Mouse (Mus musculus) midbrain, embryonic 10.5 days (tissue): ENCODE measurements around the gene Usp3. TPM values are rescaled to one million over a fixed set of nuclear protein-coding genes. Genes with fewer than 3 reads are reported as not detected.

ENCODE experiments used
- DNase-seq: peaks from one replicate; pipeline ENCODE4 v3.0.0-alpha.2; 2017; ENCODE audit warnings: low spot score
- H3K27ac ChIP-seq: fragments of 300-500 bp; sonication (generic); replicated peaks from 2 replicates; pipeline ENCODE4 v1.5.1; 2016; ENCODE audit warnings: mild to moderate bottlenecking
- H3K27me3 ChIP-seq: fragments of 300-500 bp; sonication (generic); 2 replicates; pipeline ENCODE4 v1.6.1; 2016; ENCODE audit warnings: low read depth, mild to moderate bottlenecking; ENCODE audit not compliant: poor library complexity, severe bottlenecking
- H3K36me3 ChIP-seq: fragments of 300-500 bp; sonication (generic); 2 replicates; pipeline ENCODE4 v1.6.1; 2016; ENCODE audit warnings: mild to moderate bottlenecking, moderate library complexity
- H3K4me1 ChIP-seq: fragments of 300-500 bp; sonication (generic); 2 replicates; pipeline ENCODE4 v1.6.1; 2016
- H3K4me3 ChIP-seq: fragments of 300-500 bp; sonication (generic); 2 replicates; pipeline ENCODE4 v1.5.1; 2016; ENCODE audit warnings: mild to moderate bottlenecking, moderate library complexity
- H3K9me3 ChIP-seq: fragments of 300-500 bp; sonication (generic); replicated peaks from 2 replicates; pipeline ENCODE4 v1.6.1; 2016; ENCODE audit warnings: mild to moderate bottlenecking
- WGBS: fragments of 180-500 bp; shearing (Covaris S2); methylation state at CpG from one replicate; pipeline ENCODE4 v1.1.7; 2016; 5-methylcytosine and 5-hydroxymethylcytosine counted together
- polyA plus RNA-seq: library from polyadenylated mRNA; unstranded; fragments of >200 nt; fragmentation: Nextera tagmentation; extraction: Ambion mirVana; gene quantifications from 2 replicates; pipeline ENCODE4 v1.2.1, GENCODE M21; 2016

The Usp3 gene
- polyA plus RNA-seq, 1 experiment from 2014 or later = 88.1 TPM

DNA sequence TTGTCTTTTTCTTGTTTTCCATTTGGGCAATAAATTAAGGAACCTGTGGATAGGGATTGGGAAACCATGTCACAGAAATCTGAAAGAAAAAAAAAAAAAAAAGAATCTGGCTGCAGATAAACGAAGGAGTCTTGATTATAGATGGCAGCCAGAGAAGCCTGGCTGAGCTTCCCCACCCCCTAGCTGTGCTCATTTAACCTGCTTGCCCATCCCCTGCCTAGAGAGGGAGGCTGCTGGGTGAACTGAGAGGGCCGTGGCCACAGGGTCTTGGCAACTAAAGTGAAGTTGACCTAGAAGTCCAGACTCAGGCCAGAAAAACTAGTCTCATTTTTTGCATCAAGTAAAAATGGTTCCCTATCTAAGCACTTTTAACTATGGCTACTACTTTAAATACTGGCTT, 82.0 kb downstream of the Usp3 start:
- WGBS = 5% methylated on average over 2 of the region's 2 CpGs
- H3K27ac ChIP-seq = peak overlapping the region; percentile 94
- H3K4me3 ChIP-seq = peak overlapping the region; percentile 77
- H3K27me3 ChIP-seq = no peaks in the 10 kb centered on the region
- H3K4me1 ChIP-seq = peaks cover 65% of the 10 kb centered on the region
- no peaks in the 10 kb centered on the region for H3K9me3 ChIP-seq
- DNase-seq = peak; percentile 29
- H3K36me3 ChIP-seq = peaks cover 66% of the 10 kb centered on the region

DNA sequence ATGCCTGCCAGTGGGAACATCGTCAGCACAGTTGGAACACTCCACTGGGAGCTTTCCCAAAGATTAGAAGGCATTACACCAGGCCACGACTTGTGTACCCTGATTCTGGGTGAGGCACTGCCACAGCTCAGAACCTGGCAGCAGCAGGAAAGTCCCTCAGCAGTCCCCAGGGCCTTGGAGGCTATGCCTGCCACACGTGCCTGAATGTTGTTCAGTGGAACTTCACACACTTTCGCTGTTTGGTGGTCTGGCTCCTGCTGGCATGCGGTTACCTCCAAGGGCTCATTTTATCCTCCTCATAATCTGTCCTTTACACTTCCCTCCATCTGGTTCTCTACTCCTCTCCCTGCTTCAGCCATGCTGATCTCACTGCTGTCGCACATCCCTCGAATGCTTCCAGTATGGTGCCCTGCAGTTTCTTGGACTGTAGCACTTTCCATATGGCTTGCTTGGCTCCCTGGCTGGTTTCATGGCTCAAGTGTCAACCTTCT, 82.5 kb downstream of the Usp3 start:
- Histone ChIP-seq H3K27me3 (no peaks in the 10 kb centered on the region), H3K4me3 (peak overlapping the region; percentile 77; the same call in 1 of the 2 replicates), H3K27ac (peak overlapping the region; percentile 94), H3K9me3 (no peaks in the 10 kb centered on the region), H3K36me3 (peaks cover 67% of the 10 kb centered on the region), H3K4me1 (peaks cover 70% of the 10 kb centered on the region)
- no peak for DNase-seq
- WGBS = 76% methylated on average over 7 of the region's 7 CpGs

DNA sequence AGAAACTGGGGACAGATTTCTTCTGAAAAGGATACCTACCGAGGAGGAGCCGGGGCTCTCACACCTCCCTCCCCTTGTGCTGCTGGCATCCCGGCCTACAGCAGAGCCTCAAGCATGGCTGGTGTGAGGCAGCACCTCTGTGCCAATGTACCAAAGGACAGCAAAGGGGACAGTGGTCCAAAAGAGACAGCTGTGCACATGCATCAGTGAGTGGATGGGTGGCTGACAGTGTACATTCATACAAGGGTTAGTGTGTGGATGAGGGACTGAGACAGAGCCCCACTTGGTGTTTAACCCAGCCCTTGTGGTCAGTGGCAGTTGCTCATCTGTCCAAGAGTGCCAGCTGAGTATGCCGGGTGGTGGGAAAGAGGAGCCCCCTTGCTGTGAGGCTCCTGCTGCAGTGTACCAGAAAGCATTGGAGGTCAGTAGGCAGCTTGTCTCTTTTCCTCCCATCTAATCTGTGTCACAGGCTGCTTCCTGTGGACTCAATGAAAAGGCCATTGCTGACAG, 84.0 kb downstream of the Usp3 start:
- Histone ChIP-seq H3K4me3 (no peak overlapping the region), H3K27me3 (no peaks in the 10 kb centered on the region), H3K4me1 (peaks cover 85% of the 10 kb centered on the region), H3K9me3 (no peaks in the 10 kb centered on the region), H3K36me3 (peaks cover 67% of the 10 kb centered on the region), H3K27ac (peak overlapping the region; percentile 2; the same call in 1 of the 2 replicates)
- DNase-seq = no peak
- 82% methylated on average over 4 of the region's 4 CpGs for WGBS

DNA sequence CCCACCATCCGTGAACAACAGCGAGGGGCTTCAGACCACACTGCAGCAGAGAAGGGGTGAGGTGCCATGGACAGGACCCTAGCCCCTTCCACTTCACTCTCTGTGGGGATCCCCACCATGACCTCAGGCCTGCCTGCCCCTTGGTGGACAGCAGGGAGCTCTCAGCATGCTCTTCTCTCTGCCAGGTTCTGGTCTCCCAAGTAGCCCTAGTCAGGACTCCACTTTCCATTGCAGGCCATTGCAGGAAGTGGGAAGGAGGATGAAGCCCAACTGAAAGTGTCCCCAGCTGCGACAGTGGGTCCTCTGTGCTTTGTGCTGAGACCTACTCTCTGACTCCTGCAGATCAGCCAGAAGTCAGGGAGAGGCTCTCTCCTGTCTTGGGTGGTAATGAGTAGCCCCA, 85.3 kb downstream of the Usp3 start:
- WGBS = 84% methylated on average over 3 of the region's 3 CpGs
- no peaks in the 10 kb centered on the region for H3K9me3 ChIP-seq
- H3K4me1 ChIP-seq = peaks cover 88% of the 10 kb centered on the region
- H3K27me3 ChIP-seq = no peaks in the 10 kb centered on the region
- H3K27ac ChIP-seq = peak overlapping the region; percentile 33; the same call in 1 of the 2 replicates
- no peak for DNase-seq
- H3K4me3 ChIP-seq = no peak overlapping the region
- peaks cover 65% of the 10 kb centered on the region for H3K36me3 ChIP-seq

DNA sequence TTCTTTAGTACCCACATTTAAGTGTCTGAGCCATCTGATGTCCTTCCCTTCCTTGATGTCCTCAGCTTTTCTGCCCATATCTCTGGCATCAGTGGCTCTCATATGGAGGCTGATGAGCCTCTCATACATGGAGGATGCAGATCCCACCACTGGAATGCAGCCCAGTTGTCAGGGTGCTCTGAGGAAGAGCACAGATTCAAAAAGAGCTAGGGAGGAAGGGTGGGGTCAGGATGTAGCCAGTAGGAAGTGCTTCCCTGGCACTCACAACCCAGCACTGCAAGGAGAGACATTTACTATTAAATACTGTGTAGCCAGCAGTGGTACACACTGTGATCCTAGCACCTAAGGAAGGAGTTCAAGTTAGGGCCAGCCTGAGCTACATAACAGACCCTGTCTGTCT, 86.5 kb downstream of the Usp3 start:
- Histone ChIP-seq H3K9me3 (no peaks in the 10 kb centered on the region), H3K4me3 (peak overlapping the region; percentile 3; the same call in 1 of the 2 replicates), H3K27me3 (no peaks in the 10 kb centered on the region), H3K27ac (peak overlapping the region; percentile 72), H3K36me3 (peaks cover 76% of the 10 kb centered on the region), H3K4me1 (peaks cover 79% of the 10 kb centered on the region)
- no peak for DNase-seq

DNA sequence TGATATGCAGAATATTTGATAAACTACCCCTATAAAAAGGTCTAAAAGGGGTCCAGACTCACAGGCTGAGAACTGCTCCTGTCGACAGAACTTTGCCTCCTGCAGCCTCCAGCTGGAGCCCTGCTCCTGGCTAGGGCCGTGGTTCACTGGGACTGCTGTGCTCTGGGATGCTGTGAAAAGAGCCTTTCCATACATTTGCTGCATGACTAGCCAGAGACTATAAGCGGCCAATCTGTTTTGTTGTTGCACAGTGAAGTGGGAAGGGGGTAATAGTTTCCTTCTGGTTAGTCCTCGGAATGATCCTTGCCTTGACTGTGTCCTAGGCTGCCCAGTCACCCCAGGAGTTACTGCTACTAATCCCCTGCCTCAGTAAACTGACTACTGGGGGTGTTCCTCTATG, 86.9 kb downstream of the Usp3 start:
- H3K36me3 ChIP-seq = peaks cover 81% of the 10 kb centered on the region
- peak; percentile 64 for DNase-seq
- no peaks in the 10 kb centered on the region for H3K9me3 ChIP-seq
- 26% methylated on average over 4 of the region's 4 CpGs for WGBS
- no peaks in the 10 kb centered on the region for H3K27me3 ChIP-seq
- peak overlapping the region; percentile 72 for H3K27ac ChIP-seq
- H3K4me1 ChIP-seq = peaks cover 74% of the 10 kb centered on the region
- peak overlapping the region; percentile 3; the same call in 1 of the 2 replicates for H3K4me3 ChIP-seq

DNA sequence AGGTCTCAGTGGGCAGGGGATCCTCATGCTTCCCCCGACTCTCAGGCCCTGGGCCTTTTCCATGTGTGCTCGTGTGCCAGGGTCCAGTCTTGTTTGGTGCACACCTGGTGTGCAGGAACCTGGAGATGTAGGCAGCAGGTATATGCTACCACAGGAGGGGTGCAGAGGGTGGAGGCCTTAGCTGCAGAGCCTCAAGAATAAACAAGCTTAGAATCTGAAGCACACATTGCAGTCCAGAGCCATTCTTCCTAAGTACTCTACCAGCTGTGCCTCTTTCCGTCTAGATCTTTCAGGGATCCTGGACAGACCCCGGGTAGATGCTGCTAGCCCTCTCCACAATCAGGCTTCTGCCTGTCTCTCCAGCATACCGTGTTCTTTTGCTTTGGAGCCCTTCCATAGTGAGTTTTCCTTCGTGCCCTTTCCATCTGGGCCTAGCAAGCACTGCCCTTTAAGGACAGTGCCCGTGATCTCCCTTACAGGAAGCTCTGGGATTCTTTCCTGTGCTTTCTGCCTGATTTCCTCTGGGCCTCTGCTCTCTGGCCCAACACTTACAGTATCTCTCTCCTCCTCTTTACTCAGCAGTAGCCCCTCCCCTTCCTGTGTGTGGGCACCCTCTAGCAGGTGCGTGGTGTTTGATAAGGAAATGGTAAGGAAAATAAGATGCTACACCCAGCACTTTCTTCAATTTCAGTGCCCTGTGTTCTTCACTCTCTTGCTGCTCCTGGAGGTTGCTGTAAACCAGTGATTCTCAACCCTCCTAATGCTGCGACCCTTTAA, 87.6 kb downstream of the Usp3 start:
- no peak overlapping the region for H3K4me3 ChIP-seq
- no peak for DNase-seq
- H3K27me3 ChIP-seq = no peaks in the 10 kb centered on the region
- H3K27ac ChIP-seq = peak overlapping the region; percentile 72
- WGBS = 73% methylated on average over 9 of the region's 9 CpGs
- H3K4me1 ChIP-seq = peaks cover 68% of the 10 kb centered on the region
- H3K9me3 ChIP-seq = no peaks in the 10 kb centered on the region
- H3K36me3 ChIP-seq = peaks cover 87% of the 10 kb centered on the region

DNA sequence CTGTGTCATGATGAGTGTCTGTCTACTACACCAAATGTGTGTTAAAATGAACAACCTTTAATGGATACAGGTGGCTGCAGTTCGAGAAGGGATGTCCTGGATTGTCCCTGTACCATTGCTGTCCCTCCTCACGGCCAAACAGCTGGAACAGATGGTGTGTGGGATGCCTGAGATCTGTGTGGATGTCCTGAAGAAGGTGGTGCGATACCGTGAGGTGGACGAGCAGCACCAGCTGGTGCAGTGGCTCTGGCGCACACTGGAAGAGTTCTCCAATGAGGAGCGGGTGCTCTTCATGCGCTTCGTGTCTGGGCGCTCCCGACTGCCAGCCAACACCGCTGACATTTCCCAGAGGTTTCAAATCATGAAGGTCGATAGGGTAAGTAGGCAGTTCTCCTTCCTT, 88.4 kb downstream of the Usp3 start:
- Histone ChIP-seq H3K27ac (peak overlapping the region; percentile 72), H3K9me3 (no peaks in the 10 kb centered on the region), H3K4me3 (no peak overlapping the region), H3K36me3 (peaks cover 92% of the 10 kb centered on the region), H3K27me3 (no peaks in the 10 kb centered on the region), H3K4me1 (peaks cover 60% of the 10 kb centered on the region)
- WGBS = 91% methylated on average over 13 of the region's 13 CpGs
- no peak for DNase-seq

DNA sequence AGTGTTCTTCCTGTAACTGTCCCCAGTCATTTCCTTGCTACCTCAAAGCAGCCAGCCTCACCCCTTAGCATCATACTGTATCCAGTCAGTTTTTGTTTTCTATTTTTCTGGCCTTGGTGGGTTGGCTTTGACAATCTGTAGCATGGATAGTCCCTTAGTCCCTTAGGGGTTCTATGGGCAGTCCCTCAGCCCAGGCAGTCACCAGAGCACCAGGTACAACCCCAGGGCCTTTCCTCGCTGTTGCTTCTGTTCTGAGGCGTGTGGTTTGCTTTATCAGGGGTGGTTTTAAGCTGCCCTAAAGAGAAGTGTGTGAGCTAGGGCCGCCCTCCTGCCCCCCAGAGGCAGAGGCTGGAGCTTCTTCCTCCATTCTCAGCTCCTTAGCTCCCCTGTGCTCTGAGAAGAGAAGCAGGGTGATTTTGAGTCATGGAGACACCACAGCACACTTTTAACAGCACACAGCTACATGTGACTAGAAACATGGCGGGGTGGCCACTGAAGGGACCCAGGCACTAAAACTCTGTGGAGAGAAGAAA, 89.0 kb downstream of the Usp3 start:
- no peaks in the 10 kb centered on the region for H3K27me3 ChIP-seq
- peaks cover 90% of the 10 kb centered on the region for H3K36me3 ChIP-seq
- H3K27ac ChIP-seq = peak overlapping the region; percentile 72
- no peaks in the 10 kb centered on the region for H3K9me3 ChIP-seq
- no peak overlapping the region for H3K4me3 ChIP-seq
- WGBS = 82% methylated on average over 4 of the region's 4 CpGs
- DNase-seq = no peak
- peaks cover 55% of the 10 kb centered on the region for H3K4me1 ChIP-seq

DNA sequence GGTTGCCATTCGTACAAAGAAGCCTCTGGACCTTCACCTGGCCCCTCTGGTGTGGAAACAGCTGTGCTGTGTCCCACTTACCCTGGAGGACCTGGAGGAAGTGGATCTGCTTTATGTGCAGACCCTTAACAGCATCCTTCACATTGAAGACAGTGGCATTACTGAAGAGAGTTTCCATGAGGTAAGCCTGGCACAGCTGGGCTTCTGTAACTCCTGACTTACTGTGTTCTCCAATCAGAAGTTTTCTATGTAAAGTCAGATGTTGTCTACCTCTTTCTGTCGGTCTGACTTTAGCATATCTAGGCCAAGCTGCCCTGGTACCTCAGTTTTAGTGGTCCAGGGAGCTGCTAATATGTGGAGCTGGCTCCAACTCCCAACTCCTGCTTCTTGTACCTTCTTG, 91.7 kb downstream of the Usp3 start:
- Histone ChIP-seq H3K27ac (no peak overlapping the region), H3K27me3 (no peaks in the 10 kb centered on the region), H3K9me3 (no peaks in the 10 kb centered on the region), H3K4me3 (no peak overlapping the region), H3K4me1 (peaks cover 37% of the 10 kb centered on the region), H3K36me3 (peaks cover 90% of the 10 kb centered on the region)
- DNase-seq = no peak
- 95% methylated on average over 2 of the region's 2 CpGs for WGBS

DNA sequence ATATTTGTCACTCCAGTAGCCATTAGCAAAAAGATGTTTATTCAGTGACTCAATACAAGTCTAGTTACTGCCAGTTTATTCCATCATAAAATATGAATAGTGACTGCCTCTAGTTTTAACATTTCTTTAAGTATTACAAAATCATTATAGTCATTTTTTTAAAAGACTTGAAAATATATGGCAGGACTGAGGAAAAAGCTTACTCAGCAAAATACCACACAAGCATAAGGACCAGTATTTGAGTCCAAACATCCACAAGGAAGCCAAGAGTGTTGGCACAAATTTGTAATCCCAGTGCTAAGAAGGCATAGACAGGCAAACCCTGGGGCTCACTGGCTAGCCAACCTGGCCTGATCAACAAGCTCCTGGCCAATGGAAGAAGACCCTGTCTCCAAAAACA, 99.0 kb downstream of the Usp3 start:
- Histone ChIP-seq H3K36me3 (peaks cover 99% of the 10 kb centered on the region), H3K9me3 (no peaks in the 10 kb centered on the region), H3K27ac (no peak overlapping the region), H3K4me3 (no peak overlapping the region), H3K27me3 (no peaks in the 10 kb centered on the region), H3K4me1 (no peaks in the 10 kb centered on the region)
- DNase-seq = no peak

DNA sequence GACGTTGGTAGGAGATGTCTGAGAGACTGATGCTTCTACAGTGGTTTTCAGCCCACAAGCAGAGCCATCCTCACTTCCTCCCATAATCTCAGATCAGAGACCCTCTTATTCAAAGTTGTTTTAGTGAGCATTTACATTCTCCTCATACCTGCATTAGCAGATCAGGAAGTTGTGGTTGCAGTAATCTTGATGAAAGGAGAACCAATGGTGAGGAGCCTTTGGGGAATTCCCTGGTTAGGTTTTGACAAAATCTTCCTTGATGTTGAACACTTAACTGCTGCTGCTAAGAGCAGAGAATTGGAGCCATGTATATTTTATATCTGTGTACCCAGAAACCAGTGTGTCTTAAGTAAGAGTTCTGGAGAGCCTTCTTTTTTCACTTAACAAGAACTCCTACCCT, 100.6 kb downstream of the Usp3 start:
- DNase-seq = no peak
- Histone ChIP-seq H3K9me3 (no peaks in the 10 kb centered on the region), H3K36me3 (peaks cover 99% of the 10 kb centered on the region), H3K4me3 (no peak overlapping the region), H3K27ac (no peak overlapping the region), H3K27me3 (no peaks in the 10 kb centered on the region), H3K4me1 (no peaks in the 10 kb centered on the region)
- 92% methylated on average over 1 of the region's 1 CpGs for WGBS

DNA sequence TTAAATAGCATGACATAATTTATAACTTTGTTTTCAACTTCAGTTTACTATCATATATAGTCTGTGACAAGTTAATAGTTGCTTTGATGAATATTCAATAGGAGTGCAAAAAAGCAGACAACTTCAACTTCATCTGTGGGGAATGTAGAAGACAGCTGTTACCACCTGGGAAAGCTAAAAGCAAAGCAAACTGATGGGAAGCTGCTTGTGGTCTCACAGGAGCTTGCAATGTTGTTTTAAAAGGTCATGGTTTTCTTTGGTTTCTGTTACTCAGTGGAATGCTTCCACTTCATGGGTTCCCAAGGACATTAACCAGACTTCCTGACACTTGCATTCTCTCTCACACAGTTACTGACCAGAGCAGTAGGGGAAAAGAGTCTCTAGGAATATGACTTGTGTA, 104.2 kb downstream of the Usp3 start:
- Histone ChIP-seq H3K4me1 (no peaks in the 10 kb centered on the region), H3K36me3 (peaks cover 99% of the 10 kb centered on the region), H3K27ac (no peak overlapping the region), H3K9me3 (no peaks in the 10 kb centered on the region), H3K4me3 (no peak overlapping the region), H3K27me3 (no peaks in the 10 kb centered on the region)
- no peak for DNase-seq
